ENCODE assay signal across 22 mouse cellular contexts in the genomic region with DNA sequence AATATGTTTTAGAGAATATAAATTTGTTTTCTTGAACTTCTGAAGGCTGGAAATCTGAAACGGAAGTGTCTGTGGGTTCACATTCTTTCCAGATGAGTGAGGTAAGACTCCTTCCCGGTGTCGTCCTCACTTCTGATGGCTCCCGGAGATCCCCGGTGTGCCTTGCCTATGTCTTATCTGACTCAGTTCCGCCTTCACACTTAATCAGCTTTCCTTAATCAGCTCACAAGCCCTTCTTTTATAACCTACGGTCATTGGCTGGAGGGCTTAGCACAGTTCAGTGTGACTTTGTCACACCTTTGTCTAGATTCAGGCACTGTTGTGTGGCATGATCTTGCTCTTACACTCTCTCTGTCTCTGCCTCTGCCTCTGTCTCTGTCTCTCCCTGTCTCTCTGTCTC.
DNase-seq lines count a peak whose midpoint lies in the region; TF ChIP-seq lines count a peak whose summit lies in the region.
"Had no signal": no experiment of that assay in that cellular context is flagged by ENCODE, and none has a peak within 500 bp of the region (broad histone marks: within the 10 kb centered on the region; RNA-seq: fewer than 3 reads in every experiment).

No protein-coding gene starts in this region.

- TF ChIP-seq POLR2A in MEL (IDR thresholded peaks at IDR 0.05; ENCODE audit: control insufficient read depth in 1 of 2, insufficient read depth in 1 of 2, low read depth in 1 of 2, low read length in 2 of 2, poor library complexity in 1 of 2) = no peak

- DNase-seq in cerebellum, adult 9-10 months = peak; percentile 5
- DNase-seq in cerebellum, postnatal 14 days = no peak
- no peak for DNase-seq in heart, embryonic 10.5 days (ENCODE audit: low spot score)
- no peak for DNase-seq in heart, postnatal 14 days
- no peak for DNase-seq in MEL (ENCODE audit: low read depth, low spot score)
- peak; percentile 49 for DNase-seq in retina, postnatal 1 day
- DNase-seq in thymus, postnatal 10 days (ENCODE audit: low spot score in 2 of 2) = no peak
- DNase-seq: adrenal gland, adult 2 months; adrenal gland, postnatal 10 days; adrenal gland, postnatal 25 days; B cell, adult 2 months; cerebellum, adult 11-12 months; cerebellum, adult 2 months; cerebellum, adult 9-11 months; cerebellum, postnatal 25 days; forebrain, postnatal 0 days had no signal

- TF ChIP-seq CTCF in MEL (IDR thresholded peaks at IDR 0.05 in 2 of 3, conservative IDR thresholded peaks at IDR 0.05 in 1 of 3; ENCODE audit: control insufficient read depth in 1 of 3, insufficient read depth in 1 of 3, low read depth in 2 of 3, low read length in 3 of 3, poor library complexity in 1 of 3, severe bottlenecking in 1 of 3) = no peak

- no peaks in the 10 kb centered on the region for H3K27me3 ChIP-seq in heart, embryonic 10.5 days (ENCODE audit: insufficient read depth, poor library complexity, severe bottlenecking)
- peaks cover 0 to 2% of the 10 kb centered on the region in 2 experiments; a peak in 1 of 4 replicates for H3K27me3 ChIP-seq in MEL (ENCODE audit: control insufficient read depth in 1 of 2, insufficient read depth in 2 of 2, low read length in 2 of 2)
- H3K27me3 ChIP-seq: CH12.LX; embryonic facial prominence, embryonic 12.5 days; forebrain, embryonic 15.5 days had no signal

- WGBS in heart, embryonic 10.5 days = 16% methylated on average over 7 of the region's 7 CpGs

- no peaks in the 10 kb centered on the region for H3K36me3 ChIP-seq in heart, embryonic 10.5 days
- H3K36me3 ChIP-seq in MEL (ENCODE audit: control insufficient read depth in 1 of 2, insufficient read depth in 2 of 2, low read length in 2 of 2) = peaks cover 0 to 4% of the 10 kb centered on the region in 2 experiments; a peak in 1 of 4 replicates
- H3K36me3 ChIP-seq: embryonic facial prominence, embryonic 10.5 days; embryonic facial prominence, embryonic 12.5 days; forebrain, embryonic 15.5 days; G1E had no signal

- 0 out of 4 replicates have a peak, but pooled peaks of 1 of the 2 experiments have one; percentile 26 for TF ChIP-seq EP300 in MEL (IDR thresholded peaks at IDR 0.05; ENCODE audit: low read depth in 1 of 2, low read length in 2 of 2)

- no peaks in the 10 kb centered on the region for H3K9me3 ChIP-seq in heart, embryonic 10.5 days
- H3K9me3 ChIP-seq in MEL (replicated peaks; ENCODE audit: insufficient read depth, low read length) = no peaks in the 10 kb centered on the region
- H3K9me3 ChIP-seq: embryonic facial prominence, embryonic 10.5 days; embryonic facial prominence, embryonic 12.5 days; forebrain, embryonic 13.5 days; forebrain, embryonic 15.5 days; G1E had no signal

- H3K4me1 ChIP-seq in heart, embryonic 10.5 days = peaks cover 45% of the 10 kb centered on the region
- peaks cover 6 to 8% of the 10 kb centered on the region in 2 experiments for H3K4me1 ChIP-seq in MEL (ENCODE audit: control insufficient read depth in 1 of 2, insufficient read depth in 2 of 2, low read length in 2 of 2)

- TF ChIP-seq RAD21 in MEL (IDR thresholded peaks at IDR 0.05; ENCODE audit: low read depth, low read length) = no peak

- no peak overlapping the region for H3K9ac ChIP-seq in MEL (ENCODE audit: control insufficient read depth, low read depth, low read length, poor library complexity, severe bottlenecking)
- H3K9ac ChIP-seq: embryonic facial prominence, embryonic 12.5 days; forebrain, embryonic 13.5 days; forebrain, embryonic 15.5 days; forebrain, postnatal 0 days had no signal

- H3K27ac ChIP-seq in heart, embryonic 10.5 days = peak overlapping the region; percentile 47; the same call in 1 of the 2 replicates
- H3K27ac ChIP-seq in MEL (ENCODE audit: control insufficient read depth, low read depth, low read length) = no peak overlapping the region
- H3K27ac ChIP-seq: embryonic facial prominence, embryonic 10.5 days; embryonic facial prominence, embryonic 12.5 days; forebrain, embryonic 13.5 days; forebrain, embryonic 15.5 days had no signal

- no peak overlapping the region for H3K4me3 ChIP-seq in heart, embryonic 10.5 days
- no peak overlapping the region for H3K4me3 ChIP-seq in MEL (ENCODE audit: control insufficient read depth in 1 of 2, insufficient read depth in 1 of 2, low read depth in 2 of 2, low read length in 2 of 2)
- H3K4me3 ChIP-seq: embryonic facial prominence, embryonic 10.5 days; embryonic facial prominence, embryonic 12.5 days; forebrain, embryonic 13.5 days; forebrain, embryonic 15.5 days had no signal

- H3K79me2 ChIP-seq in MEL (ENCODE audit: control insufficient read depth, insufficient read depth, low read length, poor library complexity) = no peaks in the 10 kb centered on the region

- intact Hi-C loops in heart, postnatal 14 days (cut with DNase I) = no loop called here

TF ChIP-seq in MEL, 35 proteins besides CTCF, POLR2A, EP300 and RAD21:
- TF ChIP-seq GATA1 (IDR thresholded peaks at IDR 0.05; ENCODE audit: low read depth, low read length) = peak; percentile 45; the same call in 1 of the 2 replicates
- TF ChIP-seq ELF1 (IDR thresholded peaks at IDR 0.05; ENCODE audit: low read depth, low read length) = no peak; the same call in 1 of the 2 replicates

Comparison
In these comparisons a context has a peak if more than half of its experiments do, and no peak if none do; other contexts are left out.
1. DNase-seq: peak in cerebellum, adult 9-10 months (single experiment) and retina, postnatal 1 day (single experiment); none in cerebellum, postnatal 14 days (0 of 2), heart, embryonic 10.5 days (single experiment), heart, postnatal 14 days (0 of 2), MEL (single experiment) and thymus, postnatal 10 days (0 of 2).